Mouse (Mus musculus): Measurements from ENCODE around the gene Mpo.

GRCm38 (mm10) chr11:87852690-87853596, 59.6 kb downstream of the Mpo start, which contains the start of gene Mks1:
- TF ChIP-seq CTCF (IDR thresholded peaks at IDR 0.05; ENCODE audit: low read depth, low read length) (no peak), GATA2 (IDR thresholded peaks at IDR 0.05; ENCODE audit: borderline replicate concordance, low read depth, low read length) (no peak), GATA1 (IDR thresholded peaks at IDR 0.05; ENCODE audit: borderline replicate concordance, low read length) (no peak), TAL1 (conservative IDR thresholded peaks at IDR 0.05; ENCODE audit: low read depth, low read length) (no peak), POLR2AphosphoS5 (IDR thresholded peaks at IDR 0.05; ENCODE audit: insufficient replicate concordance, low read depth, low read length) (no peak)

Data from G1E (cell line).